ENCODE assay signal across 8 mouse cellular contexts in the genomic region with DNA sequence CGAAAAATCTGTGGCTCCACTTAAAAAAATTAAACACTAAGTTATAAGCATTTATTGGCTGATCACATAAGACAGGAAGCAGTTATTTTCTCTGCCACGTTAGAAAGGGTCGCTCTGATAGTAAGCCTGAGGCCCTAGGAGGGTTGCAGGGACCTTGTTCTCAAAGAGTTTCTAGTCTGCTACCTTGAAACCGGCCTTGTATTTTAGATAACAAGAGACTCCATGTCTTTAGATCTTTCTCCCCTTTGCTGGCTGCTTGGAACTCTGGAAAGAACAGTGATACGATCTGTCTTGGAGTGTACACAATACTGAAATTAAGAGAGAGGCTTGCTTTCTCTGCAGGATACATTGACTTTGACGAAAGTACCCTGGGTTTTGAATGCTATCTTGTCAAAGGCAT. TPM values are rescaled to one million over a fixed set of nuclear protein-coding genes. Genes with fewer than 3 reads are reported as not detected.
DNase-seq lines count a peak whose midpoint lies in the region; ATAC-seq and TF ChIP-seq lines count a peak whose summit lies in the region.

No protein-coding gene starts in this region.

- H3K4me1 ChIP-seq in lung, embryonic 14.5 days (ENCODE audit: insufficient read depth): 0 out of 2 replicates have a peak, but pooled peaks cover 2% of the 10 kb centered on the region
- peaks cover 3% of the 10 kb centered on the region; the same call in 1 of the 2 replicates for H3K4me1 ChIP-seq in lung, adult 2 months (ENCODE audit: control insufficient read depth, insufficient read depth, low read length)
- no peaks in the 10 kb centered on the region for H3K4me1 ChIP-seq in embryonic fibroblast, embryonic 13.5 days (ENCODE audit: control insufficient read depth, insufficient read depth, low read length)
- peaks cover 11% of the 10 kb centered on the region for H3K4me1 ChIP-seq in limb, embryonic 12.5 days (replicated peaks)
- peaks cover 13% of the 10 kb centered on the region for H3K4me1 ChIP-seq in small intestine, adult 2 months (ENCODE audit: control insufficient read depth, insufficient read depth, insufficient read length, low read length)

- no peak for ATAC-seq in lung, embryonic 14.5 days (ENCODE audit: insufficient read depth)
- ATAC-seq in limb, embryonic 12.5 days (ENCODE audit: insufficient number of reproducible peaks, insufficient read depth, low FRiP score, low TSS enrichment, low read depth): no peak

- H3K27ac ChIP-seq in lung, embryonic 14.5 days (ENCODE audit: low read depth): 0 out of 2 replicates have a peak overlapping the region, but pooled peaks have one; percentile 73
- H3K27ac ChIP-seq in embryonic fibroblast, embryonic 13.5 days (ENCODE audit: insufficient read depth, low read length): no peak overlapping the region
- H3K27ac ChIP-seq in limb, embryonic 12.5 days: no peak overlapping the region
- H3K27ac ChIP-seq in small intestine, adult 2 months (ENCODE audit: insufficient read depth, low read depth, low read length): peak overlapping the region; percentile 96

- H3K9me3 ChIP-seq in lung, embryonic 14.5 days (ENCODE audit: low read depth, low read length): no peaks in the 10 kb centered on the region
- no peaks in the 10 kb centered on the region for H3K9me3 ChIP-seq in limb, embryonic 12.5 days

- no peaks in the 10 kb centered on the region for H3K27me3 ChIP-seq in lung, embryonic 14.5 days (ENCODE audit: insufficient read depth, low read length)
- no peaks in the 10 kb centered on the region for H3K27me3 ChIP-seq in limb, embryonic 12.5 days
- H3K27me3 ChIP-seq in small intestine, adult 2 months (ENCODE audit: control insufficient read depth, insufficient read depth, low read length): no peaks in the 10 kb centered on the region

- peak overlapping the region; percentile 77 for H3K9ac ChIP-seq in lung, embryonic 14.5 days
- peak overlapping the region; percentile 78; the same call in 1 of the 2 replicates for H3K9ac ChIP-seq in limb, embryonic 12.5 days (replicated peaks)

- H3K4me3 ChIP-seq in lung, embryonic 14.5 days (ENCODE audit: low read depth, low read length): peak overlapping the region; percentile 86
- no peak overlapping the region for H3K4me3 ChIP-seq in lung, adult 2 months (replicated peaks; ENCODE audit: extremely low read depth, low read depth, low read length)
- H3K4me3 ChIP-seq in embryonic fibroblast, embryonic 13.5 days (ENCODE audit: insufficient read depth, low read length): peak overlapping the region; percentile 74; the same call in 1 of the 2 replicates
- H3K4me3 ChIP-seq in limb, embryonic 12.5 days (replicated peaks): peak overlapping the region; percentile 86
- H3K4me3 ChIP-seq in small intestine, adult 2 months (ENCODE audit: low read depth, low read length): no peak overlapping the region

- 34% methylated on average over 6 of the region's 6 CpGs for WGBS in lung, embryonic 14.5 days
- WGBS in lung, adult 2 months: 53% methylated on average over 6 of the region's 6 CpGs
- WGBS in limb, embryonic 12.5 days: 58% methylated on average over 6 of the region's 6 CpGs
- 16% methylated on average over 6 of the region's 6 CpGs for WGBS in small intestine, adult 2 months

- peak overlapping the region; percentile 89 for H3K4me2 ChIP-seq in lung, embryonic 14.5 days
- H3K4me2 ChIP-seq in limb, embryonic 12.5 days: peak overlapping the region; percentile 86

- no peaks in the 10 kb centered on the region for H3K36me3 ChIP-seq in lung, embryonic 14.5 days (ENCODE audit: insufficient read depth)
- no peaks in the 10 kb centered on the region for H3K36me3 ChIP-seq in limb, embryonic 12.5 days
- H3K36me3 ChIP-seq in small intestine, adult 2 months (ENCODE audit: control insufficient read depth, insufficient read depth, low read length): no peaks in the 10 kb centered on the region

- no peak for TF ChIP-seq CTCF in lung, embryonic 14.5 days (IDR thresholded peaks at IDR 0.05; ENCODE audit: low read depth)
- TF ChIP-seq CTCF in lung, adult 2 months (IDR thresholded peaks at IDR 0.05; ENCODE audit: insufficient read depth, low read length): no peak
- no peak for TF ChIP-seq CTCF in embryonic fibroblast, embryonic 13.5 days (IDR thresholded peaks at IDR 0.05; ENCODE audit: borderline replicate concordance, insufficient read depth, low read length)
- TF ChIP-seq CTCF in small intestine, adult 2 months (IDR thresholded peaks at IDR 0.05; ENCODE audit: extremely low read depth, insufficient read length, insufficient replicate concordance, low read depth, low read length): no peak

- DNase-seq in lung, embryonic 14.5 days: no peak
- DNase-seq in lung, adult 2 months: no peak
- DNase-seq in gastrocnemius, postnatal 4 days (ENCODE audit: low spot score in 2 of 2): no peak
- DNase-seq in frontal cortex, postnatal 36 days (ENCODE audit: low spot score in 2 of 2): no peak
- DNase-seq in left cerebral cortex, adult 18-20 months (ENCODE audit: low spot score in 2 of 2): no peak

- TF ChIP-seq POLR2A in lung, adult 2 months (IDR thresholded peaks at IDR 0.05; ENCODE audit: borderline replicate concordance, extremely low read depth, low read depth, low read length): no peak
- TF ChIP-seq POLR2A in embryonic fibroblast, embryonic 13.5 days (IDR thresholded peaks at IDR 0.05; ENCODE audit: low read depth, low read length): no peak
- TF ChIP-seq POLR2A in small intestine, adult 2 months (IDR thresholded peaks at IDR 0.05; ENCODE audit: low read depth, low read length): no peak

RNA-seq across cellular contexts. Expression of a gene that starts 0.9 kb away (rescaled TPM):
- 2.5 and 2.7 TPM in 2 replicates for polyA plus RNA-seq in lung, embryonic 14.5 days (2014; fragmentation: Nextera tagmentation; extraction: Ambion mirVana)
- polyA plus RNA-seq in lung, adult 2 months (2012; rRNA removed): 15.4 and 33.8 TPM in 2 replicates
- polyA plus RNA-seq in embryonic fibroblast, embryonic 13.5 days (2011; ENCODE audit: insufficient read length, low read depth, missing spikeins): 32.3 and 41.7 TPM in 2 replicates
- 5.1 and 8.4 TPM in 2 replicates for polyA plus RNA-seq in limb, embryonic 12.5 days (2016; fragmentation: Nextera tagmentation; extraction: Ambion mirVana)
- polyA plus RNA-seq in small intestine, adult 2 months (2012; rRNA removed): 4.9 and 7.4 TPM in 2 replicates
- total RNA-seq in gastrocnemius, postnatal 4 days (2021): 10 to 100 TPM; 20.7 to 30.2 TPM
- total RNA-seq in left cerebral cortex, adult 18-20 months (2021): 10 to 100 TPM; 52.6 to 57.5 TPM

RNA-seq across cellular contexts. Expression of a gene that starts 0.9 kb away (rescaled TPM):
- polyA plus RNA-seq in lung, embryonic 14.5 days (2014; fragmentation: Nextera tagmentation; extraction: Ambion mirVana): 22.4 and 25.2 TPM in 2 replicates
- 6.3 and 9.2 TPM in 2 replicates for polyA plus RNA-seq in lung, adult 2 months (2012; rRNA removed)
- 10.1 and 13.7 TPM in 2 replicates for polyA plus RNA-seq in embryonic fibroblast, embryonic 13.5 days (2011; ENCODE audit: insufficient read length, low read depth, missing spikeins)
- 26.9 and 27.6 TPM in 2 replicates for polyA plus RNA-seq in limb, embryonic 12.5 days (2016; fragmentation: Nextera tagmentation; extraction: Ambion mirVana)
- polyA plus RNA-seq in small intestine, adult 2 months (2012; rRNA removed): 6.9 and 22.5 TPM in 2 replicates
- total RNA-seq in gastrocnemius, postnatal 4 days (2021): 1 to 10 TPM; 6.0 to 6.5 TPM
- total RNA-seq in left cerebral cortex, adult 18-20 months (2021): 100 to 1,000 TPM; 183 to 192 TPM

RNA-seq across cellular contexts. Expression of a gene that starts 55.4 kb away (rescaled TPM):
- 6.0 and 7.7 TPM in 2 replicates for polyA plus RNA-seq in lung, embryonic 14.5 days (2014; fragmentation: Nextera tagmentation; extraction: Ambion mirVana)
- polyA plus RNA-seq in lung, adult 2 months (2012; rRNA removed): 1.4 TPM in 2 replicates
- 0.62 TPM in 1 of 2 replicates, not detected in the other for polyA plus RNA-seq in embryonic fibroblast, embryonic 13.5 days (2011; ENCODE audit: insufficient read length, low read depth, missing spikeins)
- 0.74 and 0.78 TPM in 2 replicates for polyA plus RNA-seq in limb, embryonic 12.5 days (2016; fragmentation: Nextera tagmentation; extraction: Ambion mirVana)
- 0.84 and 1.4 TPM in 2 replicates for polyA plus RNA-seq in small intestine, adult 2 months (2012; rRNA removed)
- total RNA-seq in gastrocnemius, postnatal 4 days (2021): 1 to 10 TPM in 1 of 2 experiments, under 1 TPM in 1; 0.78 to 1.1 TPM
- total RNA-seq in left cerebral cortex, adult 18-20 months (2021): not detected

Comparison
In these comparisons a context has a peak if more than half of its experiments do, and no peak if none do; other contexts are left out.
1. H3K4me3 ChIP-seq: peak in lung, embryonic 14.5 days (single experiment), embryonic fibroblast, embryonic 13.5 days (single experiment) and limb, embryonic 12.5 days (single experiment); none in lung, adult 2 months (single experiment) and small intestine, adult 2 months (single experiment).
2. H3K27ac ChIP-seq: peak in lung, embryonic 14.5 days (single experiment) and small intestine, adult 2 months (single experiment); none in embryonic fibroblast, embryonic 13.5 days (single experiment) and limb, embryonic 12.5 days (single experiment).